Mouse (Mus musculus): ENCODE measurements around the gene Ubtd2. TPM values are rescaled to one million over a fixed set of nuclear protein-coding genes. Genes with fewer than 3 reads are reported as not detected.

The Ubtd2 gene
- polyA plus RNA-seq, 1 experiment = 0.16 TPM

DNA sequence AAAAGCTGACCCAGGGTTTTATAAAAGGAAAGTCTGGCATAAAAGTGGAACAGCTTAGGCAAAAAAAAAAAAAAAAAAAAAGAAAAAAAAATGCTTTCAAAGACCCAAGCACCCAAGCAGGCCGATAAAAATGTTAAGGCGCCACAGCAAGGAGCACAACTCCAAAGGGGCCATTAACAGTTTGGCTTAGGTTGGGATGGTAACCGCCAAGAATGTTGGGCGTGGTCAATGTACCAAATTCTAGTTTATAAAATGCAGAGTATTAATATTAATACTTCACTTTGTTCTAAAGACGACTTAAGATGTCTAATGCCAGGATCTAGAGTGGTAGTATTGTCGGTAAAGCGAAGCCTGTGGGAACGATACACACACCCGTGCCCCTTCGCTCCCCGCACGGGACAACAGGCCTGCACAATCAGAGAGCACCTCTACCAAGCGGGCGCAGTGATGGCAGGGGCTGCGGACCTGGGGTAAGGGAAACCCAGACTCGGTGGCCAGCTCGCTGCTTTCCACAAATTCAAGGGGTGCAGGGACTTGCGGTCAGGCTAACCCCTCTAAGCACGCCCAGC is 855 bp upstream of the Ubtd2 start:
- Histone ChIP-seq H3K4me3 (replicated peaks) (peak overlapping the region; percentile 81), H3K36me3 (ENCODE audit: control insufficient read depth) (no peaks in the 10 kb centered on the region), H3K4me1 (ENCODE audit: control insufficient read depth) (peaks cover 23% of the 10 kb centered on the region), H3K27me3 (ENCODE audit: control insufficient read depth) (peaks cover 39% of the 10 kb centered on the region), H3K9me3 (ENCODE audit: control insufficient read depth, low read length) (no peaks in the 10 kb centered on the region)
- TF ChIP-seq TAL1 (IDR thresholded peaks at IDR 0.05; ENCODE audit: low read length) (no peak), GATA1 (IDR thresholded peaks at IDR 0.05; ENCODE audit: low read length) (no peak)

DNA sequence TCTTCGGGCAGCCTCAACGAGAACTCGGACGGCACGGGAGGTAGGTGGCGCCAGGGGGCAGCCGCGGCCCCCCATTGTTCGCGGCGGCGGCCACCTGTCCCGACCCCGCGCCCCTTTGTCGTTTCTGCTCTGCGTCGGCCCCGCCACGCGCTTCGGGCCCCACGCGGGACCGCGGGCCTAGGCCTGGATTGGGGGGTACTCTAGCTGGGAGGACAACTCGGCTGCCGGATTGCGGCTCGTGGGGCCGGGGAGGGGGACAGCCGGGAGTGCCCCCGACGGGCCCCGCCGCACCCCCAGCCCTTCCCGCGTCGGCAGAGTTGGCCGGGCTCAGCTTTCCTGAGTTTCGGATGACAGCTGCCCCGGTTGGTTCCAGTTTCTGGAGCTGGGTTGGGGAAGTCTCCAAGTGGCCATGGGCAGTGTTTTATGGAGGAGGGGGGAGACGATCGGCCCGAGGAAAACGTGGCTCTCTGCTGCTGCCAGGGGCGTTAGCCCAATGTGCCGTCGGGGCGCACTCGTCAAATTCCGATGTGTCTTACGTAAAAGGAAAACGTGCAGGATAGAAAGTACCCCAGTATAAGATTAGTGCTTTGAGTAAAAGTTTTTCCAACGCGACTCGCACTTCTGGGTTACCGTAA is 454 bp downstream of the Ubtd2 start:
- no peak for TF ChIP-seq TAL1 (IDR thresholded peaks at IDR 0.05; ENCODE audit: low read length)
- no peak for TF ChIP-seq GATA1 (IDR thresholded peaks at IDR 0.05; ENCODE audit: low read length)
- H3K36me3 ChIP-seq (ENCODE audit: control insufficient read depth) = no peaks in the 10 kb centered on the region
- peak overlapping the region; percentile 81 for H3K4me3 ChIP-seq (replicated peaks)
- no peaks in the 10 kb centered on the region for H3K9me3 ChIP-seq (ENCODE audit: control insufficient read depth, low read length)
- peaks cover 39% of the 10 kb centered on the region for H3K27me3 ChIP-seq (ENCODE audit: control insufficient read depth)
- peaks cover 23% of the 10 kb centered on the region for H3K4me1 ChIP-seq (ENCODE audit: control insufficient read depth)

GRCm38 (mm10) chr11:32456356-32456755 is 1.2 kb downstream of the Ubtd2 start:
- Histone ChIP-seq H3K4me3 (replicated peaks) (peak overlapping the region; percentile 81), H3K27me3 (ENCODE audit: control insufficient read depth) (peaks cover 35% of the 10 kb centered on the region), H3K36me3 (ENCODE audit: control insufficient read depth) (no peaks in the 10 kb centered on the region), H3K4me1 (ENCODE audit: control insufficient read depth) (peaks cover 23% of the 10 kb centered on the region), H3K9me3 (ENCODE audit: control insufficient read depth, low read length) (no peaks in the 10 kb centered on the region)
- TF ChIP-seq TAL1 (IDR thresholded peaks at IDR 0.05; ENCODE audit: low read length) (no peak), GATA1 (IDR thresholded peaks at IDR 0.05; ENCODE audit: low read length) (no peak)

GRCm38 (mm10) chr11:32464282-32464681 is 9.1 kb downstream of the Ubtd2 start:
- TF ChIP-seq GATA1 (IDR thresholded peaks at IDR 0.05; ENCODE audit: low read length) (no peak), TAL1 (IDR thresholded peaks at IDR 0.05; ENCODE audit: low read length) (no peak)
- Histone ChIP-seq H3K4me3 (replicated peaks) (no peak overlapping the region), H3K36me3 (ENCODE audit: control insufficient read depth) (no peaks in the 10 kb centered on the region)

GRCm38 (mm10) chr11:32471925-32472324 is 16.8 kb downstream of the Ubtd2 start:
- Histone ChIP-seq H3K36me3 (ENCODE audit: control insufficient read depth) (no peaks in the 10 kb centered on the region), H3K4me1 (ENCODE audit: control insufficient read depth) (no peaks in the 10 kb centered on the region; the same call in 1 of the 2 replicates), H3K9me3 (ENCODE audit: control insufficient read depth, low read length) (no peaks in the 10 kb centered on the region), H3K27me3 (ENCODE audit: control insufficient read depth) (no peaks in the 10 kb centered on the region), H3K4me3 (replicated peaks) (no peak overlapping the region)
- TF ChIP-seq TAL1 (IDR thresholded peaks at IDR 0.05; ENCODE audit: low read length) (no peak), GATA1 (IDR thresholded peaks at IDR 0.05; ENCODE audit: low read length) (no peak)

More at GRCm38 (mm10) chr11:32464282-32464681, 9.1 kb downstream of the Ubtd2 start:
- no peaks in the 10 kb centered on the region for H3K27me3 ChIP-seq (ENCODE audit: control insufficient read depth)
- no peaks in the 10 kb centered on the region for H3K9me3 ChIP-seq (ENCODE audit: control insufficient read depth, low read length)
- H3K4me1 ChIP-seq (ENCODE audit: control insufficient read depth) = peaks cover 2% of the 10 kb centered on the region; the same call in 1 of the 2 replicates

DNA sequence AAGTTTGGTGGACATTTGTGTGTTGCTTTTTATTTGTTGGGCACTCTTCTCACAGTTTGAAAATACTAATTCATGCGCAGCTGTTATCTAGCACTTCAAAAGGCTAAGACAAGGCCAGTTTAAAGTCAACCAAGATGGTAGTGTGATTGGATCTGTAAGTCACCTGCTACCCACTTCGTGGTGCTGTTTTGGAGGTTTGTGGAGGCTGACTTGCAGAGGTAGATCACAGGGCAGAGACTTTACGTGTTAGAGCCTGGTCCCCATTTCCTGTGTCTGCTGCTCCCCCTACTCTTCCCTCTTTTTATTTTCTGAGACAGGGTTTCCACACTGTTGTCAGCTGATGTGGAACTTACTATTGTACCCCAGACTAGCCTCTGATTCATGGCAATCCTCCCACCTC is 19.6 kb downstream of the Ubtd2 start:
- no peaks in the 10 kb centered on the region for H3K36me3 ChIP-seq (ENCODE audit: control insufficient read depth)
- H3K4me1 ChIP-seq (ENCODE audit: control insufficient read depth) = no peaks in the 10 kb centered on the region
- no peaks in the 10 kb centered on the region for H3K27me3 ChIP-seq (ENCODE audit: control insufficient read depth)
- TF ChIP-seq TAL1 (IDR thresholded peaks at IDR 0.05; ENCODE audit: low read length) = no peak
- no peak for TF ChIP-seq GATA1 (IDR thresholded peaks at IDR 0.05; ENCODE audit: low read length)
- no peaks in the 10 kb centered on the region for H3K9me3 ChIP-seq (ENCODE audit: control insufficient read depth, low read length)
- H3K4me3 ChIP-seq (replicated peaks) = no peak overlapping the region

- no peaks in the 10 kb centered on the region for H3K36me3 ChIP-seq (ENCODE audit: control insufficient read depth)
- no peaks in the 10 kb centered on the region for H3K9me3 ChIP-seq (ENCODE audit: control insufficient read depth, low read length)
- H3K4me1 ChIP-seq (ENCODE audit: control insufficient read depth) = no peaks in the 10 kb centered on the region
- no peak overlapping the region for H3K4me3 ChIP-seq (replicated peaks)
- TF ChIP-seq GATA1 (IDR thresholded peaks at IDR 0.05; ENCODE audit: low read length) (no peak), TAL1 (IDR thresholded peaks at IDR 0.05; ENCODE audit: low read length) (no peak)
- H3K27me3 ChIP-seq (ENCODE audit: control insufficient read depth) = no peaks in the 10 kb centered on the region
Measured at GRCm38 (mm10) chr11:32475487-32476236, 20.5 kb downstream of the Ubtd2 start.

DNA sequence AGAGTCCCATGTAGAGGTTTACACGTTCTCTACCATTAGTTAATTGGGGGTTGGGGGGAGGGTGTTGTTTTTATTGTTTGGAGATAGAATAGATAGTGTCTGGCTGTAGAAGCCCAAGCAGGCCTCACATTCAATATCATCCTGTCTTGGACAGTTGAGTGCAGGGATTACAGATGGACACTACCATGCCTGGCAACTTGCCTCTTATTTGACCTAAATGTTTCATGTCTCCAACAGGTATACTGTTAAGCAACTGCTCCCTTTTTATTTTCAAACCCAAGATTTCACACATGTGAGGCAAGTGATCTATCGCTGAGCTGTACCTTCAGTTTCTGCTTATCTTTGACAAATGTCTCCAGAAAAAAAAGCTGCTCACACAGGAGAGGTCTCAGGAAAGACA is 26.4 kb downstream of the Ubtd2 start:
- no peaks in the 10 kb centered on the region for H3K4me1 ChIP-seq (ENCODE audit: control insufficient read depth)
- no peaks in the 10 kb centered on the region for H3K36me3 ChIP-seq (ENCODE audit: control insufficient read depth)
- H3K9me3 ChIP-seq (ENCODE audit: control insufficient read depth, low read length) = no peaks in the 10 kb centered on the region
- no peaks in the 10 kb centered on the region for H3K27me3 ChIP-seq (ENCODE audit: control insufficient read depth)
- TF ChIP-seq TAL1 (IDR thresholded peaks at IDR 0.05; ENCODE audit: low read length) (no peak), GATA1 (IDR thresholded peaks at IDR 0.05; ENCODE audit: low read length) (no peak)
- H3K4me3 ChIP-seq (replicated peaks) = no peak overlapping the region

DNA sequence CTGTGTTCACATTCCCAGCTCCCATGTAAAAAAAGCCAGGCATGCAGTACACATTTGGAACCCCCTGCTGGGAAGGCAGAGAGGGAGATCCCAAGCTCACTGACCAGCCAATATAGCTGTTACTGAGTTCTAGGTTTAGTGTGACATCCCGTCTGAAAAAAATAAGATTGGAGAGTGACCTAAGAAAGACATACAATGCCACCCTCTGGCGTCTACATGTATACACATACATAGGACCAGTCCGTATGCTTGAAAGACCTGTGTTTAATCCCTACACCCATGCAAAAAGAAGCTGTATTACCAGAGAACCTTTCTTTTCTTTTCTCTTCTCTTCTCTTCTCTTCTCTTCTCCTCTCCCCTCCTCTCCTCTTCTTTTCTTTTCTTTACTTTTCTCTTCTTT is 30.1 kb downstream of the Ubtd2 start:
- TF ChIP-seq TAL1 (IDR thresholded peaks at IDR 0.05; ENCODE audit: low read length) = no peak
- Histone ChIP-seq H3K27me3 (ENCODE audit: control insufficient read depth) (no peaks in the 10 kb centered on the region), H3K4me1 (ENCODE audit: control insufficient read depth) (no peaks in the 10 kb centered on the region), H3K4me3 (replicated peaks) (no peak overlapping the region), H3K36me3 (ENCODE audit: control insufficient read depth) (no peaks in the 10 kb centered on the region), H3K9me3 (ENCODE audit: control insufficient read depth, low read length) (no peaks in the 10 kb centered on the region)
